Mouse (Mus musculus): ENCODE results near the gene Zdhhc16.
"Not testable (repeated sequence)": the region's sequence is repeated elsewhere in the genome, so short reads cannot be mapped to it uniquely, and the experiment has no call there.

Zdhhc16 gene

DNA sequence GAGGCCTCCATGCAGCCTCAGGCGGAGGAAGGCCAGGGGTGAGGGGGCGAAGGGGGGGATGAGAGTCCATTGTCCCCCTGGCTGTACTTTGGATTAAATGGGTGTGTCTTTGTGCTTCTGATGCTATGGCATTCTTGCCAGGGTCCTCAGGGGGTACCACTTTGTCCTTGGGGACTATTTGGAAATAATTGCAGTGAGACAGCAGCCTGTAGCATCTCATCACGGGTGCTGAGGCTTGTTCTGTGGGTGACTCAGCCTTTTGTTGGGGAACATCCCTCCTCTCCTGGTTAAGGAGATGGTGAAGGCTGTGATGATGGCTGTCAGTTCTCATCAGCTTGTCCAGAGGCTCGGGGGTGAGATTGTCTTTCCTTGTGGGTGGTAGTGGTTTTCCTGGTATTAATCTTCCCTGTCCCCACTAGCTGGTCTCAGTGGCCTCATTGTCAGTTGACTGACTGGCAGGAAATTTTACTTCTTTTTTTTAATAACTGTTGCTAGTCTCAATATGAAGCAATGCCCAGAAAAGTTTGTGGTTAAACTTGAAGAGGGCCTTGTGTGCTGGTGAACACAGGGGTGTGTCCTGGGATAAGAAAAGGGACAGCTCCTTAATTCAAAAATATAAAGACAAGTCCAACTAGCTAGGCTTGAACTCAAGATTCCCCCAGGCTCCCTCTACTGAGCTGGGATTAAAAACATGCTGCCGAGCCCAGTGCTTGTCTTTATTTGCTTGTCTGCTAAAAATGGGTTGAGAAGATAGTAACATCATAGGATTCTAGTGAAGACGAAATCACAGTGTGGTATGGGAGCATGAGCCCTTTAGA is 19.3 kb upstream of the Zdhhc16 start:
- DNase-seq (ENCODE audit: low spot score in 2 of 2) = no peak

DNA sequence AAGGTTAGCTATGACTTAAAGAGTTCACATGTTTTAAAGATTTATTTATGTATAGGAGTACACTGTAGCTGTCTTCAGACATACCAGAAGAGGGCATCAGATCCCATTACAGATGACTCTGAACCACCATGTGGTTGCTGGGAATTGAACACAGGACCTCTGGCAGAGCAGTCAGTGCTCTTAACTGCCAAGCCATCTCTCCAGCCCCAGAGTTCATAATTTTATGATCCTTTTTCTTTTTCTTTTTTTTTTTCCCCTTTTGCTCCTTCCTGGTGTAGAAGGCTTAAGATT is 18.7 kb upstream of the Zdhhc16 start:
- DNase-seq (ENCODE audit: low spot score in 2 of 2) = not testable (repeated sequence)

DNA sequence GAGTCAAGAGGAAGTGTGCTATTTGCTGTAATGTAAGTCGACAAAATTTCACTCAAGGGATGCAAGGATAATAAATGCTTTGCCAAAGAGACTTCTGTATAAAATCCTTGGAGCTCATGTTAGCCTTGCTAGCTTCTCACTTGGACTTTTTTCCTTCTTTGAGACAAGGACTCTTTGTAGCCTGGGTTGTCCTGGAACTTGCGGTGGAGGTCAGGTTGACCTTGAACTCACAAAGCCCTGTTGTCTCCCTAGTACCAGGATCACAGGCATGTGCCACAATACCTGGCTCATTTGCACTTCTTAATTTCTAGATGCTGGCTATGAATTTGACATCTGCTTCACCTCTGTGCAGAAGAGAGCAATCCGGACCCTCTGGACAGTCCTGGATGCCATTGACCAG is 18.0 kb upstream of the Zdhhc16 start:
- DNase-seq (ENCODE audit: low spot score in 2 of 2) = no peak

DNA sequence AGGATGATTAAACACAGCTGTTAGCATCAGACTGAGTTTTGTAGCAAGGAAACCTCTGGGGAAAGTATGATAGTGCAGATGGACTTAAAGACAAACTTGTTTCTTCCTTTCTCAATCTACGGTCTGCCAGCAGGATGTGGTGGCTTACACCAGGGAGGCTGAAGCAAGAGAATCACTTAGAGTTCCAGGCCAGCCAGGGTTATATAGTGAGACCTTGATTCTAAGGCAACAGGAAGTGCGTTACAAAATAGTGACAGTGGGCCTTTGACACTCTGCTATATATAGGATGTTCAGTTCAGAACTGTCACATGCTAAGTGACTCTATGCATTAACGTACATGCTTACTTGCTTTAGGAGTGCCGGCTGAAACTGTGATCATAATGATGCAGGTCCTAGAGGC is 16.4 kb upstream of the Zdhhc16 start:
- DNase-seq (ENCODE audit: low spot score in 2 of 2) = no peak

DNA sequence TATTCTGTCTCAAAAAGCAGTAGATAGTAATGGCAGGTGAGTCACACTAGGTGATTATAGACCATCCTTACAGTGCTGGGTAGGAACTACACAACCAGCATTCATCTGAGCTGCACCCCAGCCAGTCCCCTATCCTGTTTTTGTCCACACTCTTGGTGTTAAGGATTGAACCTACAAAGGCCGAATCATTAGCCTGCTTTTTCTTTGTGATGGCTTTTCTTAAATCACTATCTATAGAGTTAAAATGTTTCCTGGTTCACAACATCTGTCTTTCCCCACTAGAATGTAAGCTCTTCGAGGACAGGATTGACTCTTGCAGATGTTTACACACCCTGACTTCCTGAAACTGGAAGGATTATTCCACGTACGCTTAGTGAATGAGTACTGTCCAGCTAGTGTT is 13.8 kb upstream of the Zdhhc16 start:
- no peak for DNase-seq (ENCODE audit: low spot score in 2 of 2)

DNA sequence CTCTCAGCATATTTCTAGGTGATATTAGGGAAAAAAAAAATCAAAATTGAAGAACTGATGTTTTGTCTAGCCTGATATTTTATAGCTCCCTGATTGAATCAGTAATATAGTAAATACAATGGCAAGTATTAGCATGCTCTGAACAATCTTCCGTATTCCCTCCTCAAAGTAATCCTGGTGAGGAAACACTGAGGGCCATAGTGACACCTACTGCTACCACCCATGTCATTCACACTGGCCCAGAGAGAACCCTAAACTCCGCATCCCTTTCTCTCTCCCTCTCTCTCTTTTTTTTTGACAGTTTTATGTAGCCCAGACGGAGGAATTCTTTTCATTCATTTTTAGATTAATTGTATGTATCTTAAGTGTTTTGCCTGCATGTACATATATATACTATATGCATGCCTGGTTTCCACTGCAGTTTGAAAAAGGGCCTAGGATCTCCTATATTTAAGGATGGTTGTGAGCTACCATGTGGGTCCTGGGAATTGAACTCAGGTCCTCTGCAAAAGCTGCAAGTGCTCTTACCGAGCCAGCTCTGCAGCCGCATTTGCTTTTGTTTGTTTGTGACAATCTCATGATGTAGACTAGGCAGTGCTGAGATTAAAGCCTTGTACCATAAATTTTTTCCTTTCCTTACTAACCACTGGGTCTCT is 12.7 kb upstream of the Zdhhc16 start:
- no peak for DNase-seq (ENCODE audit: low spot score in 2 of 2)

DNA sequence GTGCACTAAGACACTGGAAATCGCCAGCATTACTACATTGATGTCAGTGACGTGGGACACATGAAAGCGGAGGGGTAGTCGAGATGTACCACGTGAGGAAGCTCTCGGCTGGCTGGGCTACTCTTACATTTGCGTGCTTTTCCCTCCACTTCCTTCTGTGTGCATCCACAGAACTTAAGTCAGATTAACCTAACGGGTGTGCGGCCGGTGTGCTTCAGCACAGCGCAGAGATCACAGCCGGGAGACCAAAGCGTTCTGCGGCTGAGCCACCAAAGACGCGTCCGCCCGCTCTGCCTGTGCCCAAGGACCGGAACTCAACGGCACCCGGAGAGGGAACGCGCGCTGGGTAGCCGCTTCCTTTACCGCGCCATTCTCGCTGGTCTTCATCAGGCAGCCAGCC is 594 bp upstream of the Zdhhc16 start:
- no peak for DNase-seq (ENCODE audit: low spot score in 2 of 2)

DNA sequence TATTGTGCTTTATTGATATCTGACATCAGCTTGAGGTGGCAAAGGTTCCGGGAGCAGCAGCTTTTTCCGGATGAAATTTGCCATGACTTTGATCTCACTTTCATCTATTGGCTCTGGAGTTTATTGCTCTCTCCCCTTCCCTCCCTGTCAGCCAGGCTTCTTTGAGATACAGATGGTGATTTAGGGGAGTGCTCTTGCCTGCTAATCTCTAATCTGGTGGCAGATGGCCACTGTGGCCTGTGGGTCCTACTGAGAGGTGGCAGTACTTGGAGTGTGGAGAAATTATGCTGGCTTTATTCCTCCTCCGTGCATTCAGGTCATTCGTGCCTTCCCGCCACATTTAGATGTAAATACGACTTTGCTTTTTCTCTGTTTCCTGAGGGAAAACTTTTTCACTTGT is 844 bp downstream of the Zdhhc16 start:
- no peak for DNase-seq (ENCODE audit: low spot score in 2 of 2)

DNA sequence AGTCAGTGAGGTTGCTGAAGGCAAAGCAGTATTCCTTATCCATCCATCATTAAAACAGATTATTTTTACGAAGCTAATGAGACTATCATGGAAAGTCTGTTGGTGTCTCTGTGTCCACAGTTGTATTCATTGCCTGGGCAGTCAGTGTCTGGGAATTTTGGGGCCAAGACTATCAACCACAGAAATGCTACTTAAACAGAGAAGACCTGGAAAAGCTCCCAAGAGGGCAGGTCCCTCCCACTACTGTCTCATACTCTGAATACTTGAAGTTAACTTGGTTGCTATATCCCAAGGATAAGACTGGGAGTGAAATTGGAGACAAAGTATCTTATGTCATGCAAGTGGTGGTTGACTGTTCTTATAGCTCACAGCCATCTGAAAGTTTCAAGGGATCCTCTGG is 2.6 kb downstream of the Zdhhc16 start:
- DNase-seq (ENCODE audit: low spot score in 2 of 2) = no peak

DNA sequence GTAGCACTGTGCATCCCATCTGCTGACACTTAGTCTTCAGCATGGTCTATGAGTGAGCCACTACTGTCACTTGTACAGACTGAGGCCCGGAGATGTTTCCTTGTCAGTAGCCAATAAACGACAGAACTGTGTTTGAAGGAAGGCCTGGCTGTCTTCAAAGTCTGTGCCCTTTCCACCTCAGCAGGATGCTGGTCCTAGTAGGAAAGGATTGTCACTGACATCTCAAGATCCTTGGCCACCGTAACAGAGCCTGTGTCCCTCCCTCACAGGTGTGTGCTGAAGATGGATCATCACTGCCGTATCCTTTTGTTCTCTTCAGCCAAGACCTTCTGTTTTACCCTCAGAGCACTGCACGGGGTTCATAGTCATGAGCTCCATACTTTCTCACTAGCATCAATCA is 5.3 kb downstream of the Zdhhc16 start:
- no peak for DNase-seq (ENCODE audit: low spot score in 2 of 2)

DNA sequence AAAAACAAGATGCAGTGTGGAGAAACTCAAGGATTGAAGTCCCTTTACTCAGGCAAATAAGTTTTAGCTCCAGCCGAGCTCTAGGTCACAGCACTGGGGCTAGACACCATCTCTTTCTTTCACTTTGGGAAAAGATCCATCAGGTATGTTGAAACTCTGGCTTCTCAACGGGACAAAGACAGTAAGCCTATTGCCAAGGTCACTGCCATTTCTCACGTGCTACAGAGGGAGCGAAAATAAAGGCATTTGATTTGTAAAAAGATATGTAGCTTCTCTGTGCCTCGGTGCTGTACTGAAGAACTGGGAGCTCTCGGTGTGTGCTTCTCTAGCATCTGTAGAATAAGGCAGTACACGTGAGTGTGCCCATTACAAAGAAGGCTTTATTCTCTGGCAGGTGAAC is 10.6 kb downstream of the Zdhhc16 start:
- no peak for DNase-seq (ENCODE audit: low spot score in 2 of 2)

DNA sequence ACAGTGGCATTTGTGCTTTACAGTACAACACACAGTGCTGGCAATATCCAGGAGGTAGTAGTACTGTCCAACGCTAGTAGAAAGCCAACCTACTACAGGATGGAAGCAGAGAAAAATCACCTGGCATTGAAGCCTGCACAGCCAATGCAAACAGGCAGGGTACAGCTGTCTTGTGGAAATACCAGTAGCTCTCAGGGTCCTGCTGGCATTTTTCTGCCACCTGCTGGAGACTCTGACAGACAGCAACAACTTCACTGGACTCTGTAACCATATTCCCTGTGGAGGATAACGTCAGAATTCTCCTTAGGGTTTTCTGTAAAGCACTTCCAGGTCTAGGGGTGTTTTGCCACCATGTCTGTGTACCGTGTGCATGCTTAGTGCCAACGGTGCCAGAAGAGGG is 19.0 kb downstream of the Zdhhc16 start:
- peak in 1 of 2 experiments; percentile 48 for DNase-seq (ENCODE audit: low spot score in 2 of 2)

DNA sequence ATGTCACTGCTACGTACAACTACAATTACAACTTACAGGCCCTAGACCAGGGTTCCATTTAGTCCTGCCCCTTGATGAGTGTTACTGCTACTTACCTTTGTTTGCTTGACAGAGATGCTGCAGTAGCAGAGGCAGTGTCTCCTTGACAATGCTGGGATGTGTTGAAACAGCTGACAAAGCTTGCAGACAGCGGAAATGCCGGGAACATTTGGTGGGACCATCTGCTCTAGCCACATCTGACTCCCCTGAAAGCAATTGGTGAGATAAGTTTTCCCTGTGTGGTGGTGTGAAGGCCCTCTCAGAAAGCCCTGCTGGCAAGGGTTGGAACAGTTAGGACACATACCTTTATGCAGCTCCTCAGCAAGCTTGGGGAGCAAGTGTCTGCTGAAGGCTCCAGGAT is 20.3 kb downstream of the Zdhhc16 start:
- no peak for DNase-seq (ENCODE audit: low spot score in 2 of 2)

DNA sequence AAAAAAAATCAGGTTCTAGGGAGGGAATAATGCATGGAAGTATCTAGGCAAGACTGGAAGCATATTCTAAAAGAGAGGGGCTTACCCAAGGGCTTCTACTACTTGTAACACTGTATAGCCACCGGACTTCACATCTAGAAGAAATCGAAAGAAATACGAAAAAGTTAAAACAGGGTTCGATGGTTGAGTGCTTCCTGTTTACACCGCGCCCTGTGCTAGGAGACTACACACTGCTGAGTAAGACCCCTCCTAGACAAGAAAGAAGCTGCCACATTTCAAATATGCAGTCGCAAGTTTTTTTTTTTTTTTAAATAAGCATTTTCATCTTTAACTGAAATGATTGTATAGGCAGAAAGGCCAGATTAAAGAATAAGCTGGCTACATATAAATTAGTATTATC is 36.3 kb downstream of the Zdhhc16 start:
- no peak for DNase-seq (ENCODE audit: low spot score in 2 of 2)

DNA sequence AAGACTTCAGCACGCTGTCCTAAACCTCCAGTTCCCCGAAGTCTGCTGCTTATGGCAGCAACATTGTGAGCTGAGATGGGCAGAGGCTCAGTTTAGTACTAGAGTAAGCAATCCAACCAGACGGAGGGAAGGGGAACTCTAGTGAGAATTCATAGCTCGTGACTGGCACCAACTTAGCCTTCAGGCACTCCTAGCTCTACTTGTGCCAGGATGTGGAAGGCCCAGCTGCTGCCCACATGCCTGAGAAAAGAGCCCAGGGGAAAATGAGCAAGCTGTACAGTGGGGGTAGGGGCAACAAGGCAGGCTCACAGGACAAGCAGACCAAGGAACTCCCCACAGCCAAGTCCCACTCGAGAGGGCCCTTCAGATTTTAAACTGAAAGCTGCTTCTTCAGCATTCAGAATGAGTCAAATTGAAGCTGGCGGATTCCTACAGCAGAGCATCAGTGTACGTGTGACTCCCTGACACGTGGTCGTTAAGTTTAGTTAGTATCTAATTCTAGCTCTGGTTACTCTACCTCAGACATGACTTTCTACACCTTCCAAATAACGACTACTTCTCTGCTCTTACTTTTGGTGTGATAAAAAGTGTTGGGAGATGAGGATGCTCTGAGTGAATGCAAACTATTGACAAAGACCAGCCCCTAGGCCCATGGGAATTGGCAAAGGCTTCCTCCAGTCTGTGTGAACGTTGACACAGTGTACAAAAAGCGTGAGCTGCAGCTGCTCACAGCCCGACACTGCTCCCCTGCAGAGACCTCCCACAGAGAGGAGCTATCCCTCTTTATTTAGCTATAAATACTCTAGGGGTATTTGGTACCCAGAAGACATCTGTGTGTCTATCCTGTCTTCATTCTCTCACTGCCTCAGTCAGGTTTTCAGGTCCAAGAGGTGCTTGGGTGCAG is 40.9 kb downstream of the Zdhhc16 start:
- peak; percentile 57 to 77 for DNase-seq (ENCODE audit: low spot score in 2 of 2)

DNA sequence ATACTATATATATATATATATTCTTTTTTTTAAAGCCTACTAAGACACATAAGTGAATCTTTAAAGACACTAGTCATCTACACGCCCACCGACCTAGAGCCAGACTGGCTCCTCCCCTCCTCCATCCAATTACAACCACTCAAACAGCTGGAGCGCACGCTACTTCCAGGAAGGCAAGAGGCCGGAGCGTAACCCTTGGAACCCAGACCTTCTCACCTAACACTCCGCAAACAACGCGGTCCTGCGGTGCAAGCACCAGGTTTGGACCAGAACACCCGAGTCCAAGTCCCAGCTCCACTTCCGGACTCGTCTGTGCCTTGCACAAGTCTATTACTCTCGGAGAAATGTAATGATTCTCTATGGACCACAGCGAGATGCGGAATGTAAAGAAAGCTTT is 47.1 kb downstream of the Zdhhc16 start:
- peak; percentile 51 to 65 for DNase-seq (ENCODE audit: low spot score in 2 of 2)

DNA sequence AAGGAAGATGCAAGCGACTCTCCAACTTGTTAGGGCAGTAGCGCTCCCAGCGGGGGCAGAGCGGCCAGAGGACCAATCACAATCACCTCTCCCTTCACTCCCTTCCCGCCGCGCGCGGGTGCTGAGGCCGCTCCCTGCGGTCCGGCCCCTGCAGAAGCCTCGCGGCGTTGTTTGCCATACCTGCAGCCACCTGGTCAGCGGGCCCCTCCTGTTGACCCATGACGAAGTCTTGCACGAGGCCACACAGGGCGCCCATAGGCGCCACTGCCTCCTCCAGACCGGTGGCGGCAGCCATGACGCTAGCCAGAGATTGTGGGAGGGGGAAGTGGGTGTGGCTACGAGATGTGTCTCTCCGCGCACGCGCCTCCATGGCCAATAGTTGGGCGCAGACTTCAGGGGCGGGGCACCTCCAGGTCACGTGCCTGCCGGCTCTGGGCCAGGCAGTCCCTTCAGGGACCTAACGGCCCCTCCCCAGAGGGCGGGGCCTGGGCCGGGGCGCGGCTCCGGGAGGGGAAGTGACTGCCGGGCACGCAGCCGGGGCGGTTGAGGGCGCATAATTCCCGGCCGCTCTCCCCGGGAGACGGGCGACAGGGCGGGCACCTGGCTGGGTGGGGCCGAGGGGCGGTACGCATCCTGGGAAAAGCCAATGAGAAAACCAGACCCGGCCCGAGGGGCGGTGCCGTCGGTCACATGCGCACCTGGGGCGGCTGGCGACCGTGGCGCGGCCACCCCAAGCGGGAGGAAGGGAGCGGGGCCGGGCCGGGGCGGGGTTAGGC is 47.7 kb downstream of the Zdhhc16 start, which contains the start of gene Mms19:
Mms19 (minus strand) TSS at position 339 of the 776 bp plus-strand sequence.
- peak; percentile 99 to 100 for DNase-seq (ENCODE audit: low spot score in 2 of 2)

DNA sequence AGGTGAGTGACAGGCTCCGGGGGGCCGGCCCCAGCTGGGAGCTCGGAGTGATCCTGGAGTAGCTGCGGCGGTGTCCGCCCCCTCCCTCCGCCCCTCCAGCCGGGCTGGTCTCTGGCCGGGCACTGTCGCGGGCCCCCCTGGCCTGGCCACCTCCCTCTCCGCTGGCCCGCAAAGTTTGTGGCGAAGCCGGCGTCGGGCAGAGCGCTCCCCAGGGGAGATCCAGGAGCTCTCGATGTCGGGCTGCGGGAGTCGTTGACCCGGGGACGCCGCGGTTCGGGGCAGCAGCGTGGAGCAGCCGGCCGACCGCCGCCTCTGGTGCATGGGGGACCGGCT is 48.3 kb downstream of the Zdhhc16 start, which contains the start of gene Ubtd1:
Ubtd1 (plus strand) TSS at position 169 of the 333 bp plus-strand sequence.
- DNase-seq (ENCODE audit: low spot score in 2 of 2) = no peak

DNA sequence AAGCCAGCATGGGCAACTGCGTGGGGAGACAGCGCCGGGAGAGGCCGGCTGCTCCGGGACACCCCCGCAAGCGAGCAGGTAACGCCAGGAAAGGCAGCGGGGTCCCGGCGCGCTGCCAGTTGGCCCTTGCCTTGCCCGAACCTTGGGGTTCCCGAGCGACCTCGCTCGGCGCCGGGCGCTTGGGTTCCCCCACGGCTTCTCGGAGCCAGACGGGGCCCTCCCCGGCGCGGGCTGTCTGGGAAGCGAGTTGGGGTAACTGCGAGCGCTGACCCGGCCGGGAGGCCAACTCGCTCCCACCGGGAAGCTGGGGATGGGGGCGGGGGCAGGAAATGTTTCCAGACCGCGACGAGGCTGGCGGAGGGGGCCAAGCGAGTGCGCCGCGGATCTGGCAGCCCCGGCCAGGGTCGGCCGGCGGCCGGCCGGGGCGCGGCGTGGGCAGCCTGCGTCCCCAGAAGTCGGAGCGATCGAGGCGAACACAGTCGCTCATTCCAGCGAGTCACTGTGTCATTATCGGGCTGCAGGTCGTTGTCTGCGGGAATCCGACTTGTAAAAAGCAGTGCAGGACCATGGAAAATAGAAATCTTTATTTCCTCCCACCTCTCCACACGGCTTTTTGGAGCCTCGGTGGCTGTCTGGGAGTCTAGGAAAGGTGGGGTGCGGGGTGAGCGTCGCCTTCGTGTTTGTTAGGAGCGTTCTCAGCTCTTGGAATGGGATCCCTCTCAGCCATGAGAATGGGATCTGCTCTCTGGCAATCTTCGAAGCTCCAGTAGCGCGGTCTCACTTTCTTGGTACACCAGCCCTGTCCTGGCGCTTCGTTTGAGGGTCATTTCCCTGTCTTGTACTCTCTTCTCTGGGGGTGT is 48.9 kb downstream of the Zdhhc16 start:
- DNase-seq (ENCODE audit: low spot score in 2 of 2) = peak; percentile 66 to 67

DNA sequence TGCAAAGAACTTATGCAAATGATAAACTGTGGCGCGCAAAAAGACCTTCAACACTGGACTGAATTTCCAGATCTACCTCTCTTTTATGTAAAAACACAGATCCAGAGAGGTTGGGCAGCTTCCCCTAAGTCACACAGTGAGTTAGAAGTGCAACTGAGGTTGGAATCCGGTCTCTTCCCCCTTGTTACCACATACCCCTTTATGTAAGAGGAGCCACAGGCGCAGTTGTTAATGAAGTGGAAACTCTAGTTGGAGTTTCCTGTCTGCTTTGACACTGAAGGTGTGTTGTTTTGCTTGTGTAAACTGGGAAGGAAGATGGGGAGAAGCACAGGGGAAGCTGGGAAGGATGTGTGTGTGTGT is 49.5 kb downstream of the Zdhhc16 start:
- no peak for DNase-seq (ENCODE audit: low spot score in 2 of 2)

DNA sequence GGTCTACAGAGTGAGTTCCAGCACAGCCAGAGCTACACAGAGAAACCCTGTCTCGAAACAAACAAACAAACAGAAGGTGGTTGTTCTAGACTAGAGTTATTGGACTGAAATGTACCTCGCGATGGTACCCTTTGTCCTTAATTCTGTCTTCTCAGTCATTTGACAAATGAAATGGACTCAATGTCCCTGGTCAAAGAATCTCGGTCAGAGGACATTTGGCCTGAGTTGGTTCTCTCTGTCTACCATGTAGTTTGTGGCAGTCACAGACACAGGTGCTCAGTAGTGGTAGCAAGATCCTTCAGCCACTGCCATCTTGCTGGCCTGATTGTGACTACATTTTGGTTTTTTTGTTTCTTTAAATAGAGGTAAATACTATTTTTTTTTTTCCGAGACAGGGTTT is 52.7 kb downstream of the Zdhhc16 start:
- DNase-seq (ENCODE audit: low spot score in 2 of 2) = no peak
